Mouse (Mus musculus) erythroblast, embryonic 14.5 days (primary cell): Measurements from ENCODE around the gene Mecr. TPM values are rescaled to one million over a fixed set of nuclear protein-coding genes. Genes with fewer than 3 reads are reported as not detected.

Source experiments
- H3K27me3 ChIP-seq: 2 replicates; pipeline ENCODE4 v1.6.1; 2012; ENCODE audit warnings: inconsistent platforms; ENCODE audit not compliant: control insufficient read depth
- H3K36me3 ChIP-seq: 2 replicates; pipeline ENCODE4 v1.6.1; 2012; ENCODE audit warnings: mild to moderate bottlenecking, inconsistent platforms; ENCODE audit not compliant: control insufficient read depth
- H3K4me1 ChIP-seq: 2 replicates; pipeline ENCODE4 v1.6.1; 2012; ENCODE audit warnings: inconsistent platforms; ENCODE audit not compliant: control insufficient read depth
- H3K4me3 ChIP-seq: replicated peaks from 2 replicates; pipeline ENCODE3; 2012; ENCODE audit warnings: moderate library complexity, mild to moderate bottlenecking, inconsistent platforms
- H3K9me3 ChIP-seq: 2 replicates; pipeline ENCODE4 v1.6.1; 2012; ENCODE audit warnings: low read length, inconsistent platforms, mixed read lengths; ENCODE audit not compliant: control insufficient read depth
- GATA1 ChIP-seq: IDR thresholded peaks from 2 replicates; pipeline ENCODE4 v1.6.1; 2012; ENCODE audit warnings: low read length, inconsistent platforms, mixed read lengths
- TAL1 ChIP-seq: IDR thresholded peaks from 3 replicates; pipeline ENCODE4 v1.6.1; 2012; ENCODE audit warnings: low read length, inconsistent platforms, mixed read lengths
- polyA plus RNA-seq: library from polyadenylated mRNA; stranded (reverse); fragments of >175 nt; gene quantifications from 2 replicates; pipeline ENCODE4 v1.2.3, GENCODE M21; 2012

The Mecr gene
- polyA plus RNA-seq, 1 experiment, result 1.8 TPM

GRCm38 (mm10) chr4:131898503-131899179, 55.4 kb downstream of the Mecr start:
- peaks cover 85% of the 10 kb centered on the region for H3K36me3 ChIP-seq
- H3K4me1 ChIP-seq, result no peaks in the 10 kb centered on the region; the same call in 1 of the 2 replicates
- TF ChIP-seq TAL1, result no peak
- TF ChIP-seq GATA1, result no peak
- H3K4me3 ChIP-seq, result no peak overlapping the region
- no peaks in the 10 kb centered on the region; the same call in 1 of the 2 replicates for H3K27me3 ChIP-seq
- H3K9me3 ChIP-seq, result peaks cover 2% of the 10 kb centered on the region; the same call in 1 of the 2 replicates

- TF ChIP-seq GATA1, result no peak
- no peak for TF ChIP-seq TAL1
- Histone ChIP-seq H3K27me3 (no peaks in the 10 kb centered on the region; the same call in 1 of the 2 replicates), H3K4me3 (no peak overlapping the region), H3K9me3 (peaks cover 2% of the 10 kb centered on the region; the same call in 1 of the 2 replicates), H3K36me3 (peaks cover 85% of the 10 kb centered on the region), H3K4me1 (no peaks in the 10 kb centered on the region; the same call in 1 of the 2 replicates)
These were observed 55.9 kb downstream of the Mecr start for GRCm38 (mm10) chr4:131899180-131899554.

GRCm38 (mm10) chr4:131901090-131901489, 57.8 kb downstream of the Mecr start:
- Histone ChIP-seq H3K36me3 (peaks cover 93% of the 10 kb centered on the region), H3K4me3 (no peak overlapping the region), H3K4me1 (no peaks in the 10 kb centered on the region; the same call in 1 of the 2 replicates), H3K27me3 (no peaks in the 10 kb centered on the region; the same call in 1 of the 2 replicates), H3K9me3 (peaks cover 2% of the 10 kb centered on the region; the same call in 1 of the 2 replicates)
- TF ChIP-seq GATA1 (no peak), TAL1 (no peak)

- Histone ChIP-seq H3K4me3 (no peak overlapping the region), H3K4me1 (no peaks in the 10 kb centered on the region; the same call in 1 of the 2 replicates), H3K27me3 (peaks cover under 1% of the 10 kb centered on the region), H3K36me3 (peaks cover 68% of the 10 kb centered on the region), H3K9me3 (peaks cover 8% of the 10 kb centered on the region)
- TF ChIP-seq GATA1 (no peak), TAL1 (no peak)
These were observed 61.2 kb downstream of the Mecr start for GRCm38 (mm10) chr4:131904478-131904877.

- Histone ChIP-seq H3K9me3 (peaks cover 6% of the 10 kb centered on the region), H3K27me3 (peaks cover 20% of the 10 kb centered on the region), H3K4me1 (no peaks in the 10 kb centered on the region; the same call in 1 of the 2 replicates), H3K36me3 (peaks cover 49% of the 10 kb centered on the region), H3K4me3 (no peak overlapping the region)
- TF ChIP-seq GATA1 (no peak), TAL1 (no peak)
These were observed 63.2 kb downstream of the Mecr start for GRCm38 (mm10) chr4:131906423-131906822.

- H3K36me3 ChIP-seq, result peaks cover 34% of the 10 kb centered on the region
- no peak for TF ChIP-seq TAL1
- no peak for TF ChIP-seq GATA1
- no peaks in the 10 kb centered on the region for H3K4me1 ChIP-seq
- H3K27me3 ChIP-seq, result peaks cover 35% of the 10 kb centered on the region
- no peak overlapping the region for H3K4me3 ChIP-seq
- peaks cover 6% of the 10 kb centered on the region for H3K9me3 ChIP-seq
These were observed 64.6 kb downstream of the Mecr start for GRCm38 (mm10) chr4:131907912-131908311.

- Histone ChIP-seq H3K27me3 (peaks cover 60% of the 10 kb centered on the region), H3K4me1 (no peaks in the 10 kb centered on the region), H3K9me3 (peaks cover 8% of the 10 kb centered on the region), H3K4me3 (no peak overlapping the region), H3K36me3 (peaks cover 12% of the 10 kb centered on the region)
- TF ChIP-seq TAL1, result no peak
- no peak for TF ChIP-seq GATA1
These were observed 67.1 kb downstream of the Mecr start for GRCm38 (mm10) chr4:131910237-131910994.

GRCm38 (mm10) chr4:131911521-131911920, 68.3 kb downstream of the Mecr start:
- Histone ChIP-seq H3K4me1 (peaks cover 4% of the 10 kb centered on the region), H3K27me3 (peaks cover 71% of the 10 kb centered on the region)
- no peak for TF ChIP-seq TAL1
- no peak for TF ChIP-seq GATA1

GRCm38 (mm10) chr4:131913526-131913925, 70.3 kb downstream of the Mecr start:
- no peak overlapping the region for H3K4me3 ChIP-seq
- peaks cover 5% of the 10 kb centered on the region; the same call in 1 of the 2 replicates for H3K9me3 ChIP-seq
- no peaks in the 10 kb centered on the region for H3K36me3 ChIP-seq
- H3K4me1 ChIP-seq, result peaks cover 6% of the 10 kb centered on the region
- H3K27me3 ChIP-seq, result peaks cover 90% of the 10 kb centered on the region
- TF ChIP-seq TAL1 (no peak), GATA1 (no peak)

More at GRCm38 (mm10) chr4:131911521-131911920, 68.3 kb downstream of the Mecr start:
- Histone ChIP-seq H3K4me3 (no peak overlapping the region), H3K36me3 (peaks cover under 1% of the 10 kb centered on the region), H3K9me3 (peaks cover 10% of the 10 kb centered on the region)
